Mouse (Mus musculus): ENCODE measurements around the gene Flg.

Flg gene

GRCm38 (mm10) chr3:93273223-93273622 lies at the start of gene Flg:
Gene Flg (plus strand): TSS chr3:93273523.
- in situ Hi-C loops (cut with MboI, MseI), result no loop called here

- in situ Hi-C loops (cut with MboI, MseI), result no loop called here
Measured at GRCm38 (mm10) chr3:93297542-93297941, 24.2 kb downstream of the Flg start.

GRCm38 (mm10) chr3:93299832-93300231 lies 26.5 kb downstream of the Flg start:
- in situ Hi-C loops (cut with MboI, MseI), result no loop called here

GRCm38 (mm10) chr3:93301896-93302295 lies 28.6 kb downstream of the Flg start:
- in situ Hi-C loops (cut with MboI, MseI), result no loop called here

GRCm38 (mm10) chr3:93306142-93306541 lies 32.8 kb downstream of the Flg start:
- in situ Hi-C loops (cut with MboI, MseI), result no loop called here

GRCm38 (mm10) chr3:93311371-93311770 lies 38.0 kb downstream of the Flg start:
- in situ Hi-C loops (cut with MboI, MseI), result no loop called here

GRCm38 (mm10) chr3:93314388-93314787 lies 41.1 kb downstream of the Flg start:
- in situ Hi-C loops (cut with MboI, MseI), result no loop called here

GRCm38 (mm10) chr3:93319449-93319848 lies 46.1 kb downstream of the Flg start, which contains the start of gene Hrnr:
Gene Hrnr (plus strand): TSS chr3:93319749.
- in situ Hi-C loops (cut with MboI, MseI), result no loop called here

- in situ Hi-C loops (cut with MboI, MseI), result no loop called here
Measured at GRCm38 (mm10) chr3:93337749-93338148, 64.4 kb downstream of the Flg start.

- in situ Hi-C loops (cut with MboI, MseI), result no loop called here
Measured at GRCm38 (mm10) chr3:93340021-93340420, 66.7 kb downstream of the Flg start.
